Mouse (Mus musculus): ENCODE data around the gene Lnx1. TPM values are rescaled to one million over a fixed set of nuclear protein-coding genes. Genes with fewer than 3 reads are reported as not detected.
A peak's percentile ranks its signal among the peaks of the same experiment; 100 is the strongest.

Gene Lnx1
- total RNA-seq, 4 experiments from 2014 or later: 5.4 to 7.5 (median 6.1) TPM

GRCm38 (mm10) chr5:74601171-74601570, 101.5 kb downstream of the Lnx1 start:
- DNase-seq: no peak

- no peak for DNase-seq
Observed at GRCm38 (mm10) chr5:74600010-74600409, 102.7 kb downstream of the Lnx1 start.

- DNase-seq: no peak
Observed at GRCm38 (mm10) chr5:74593147-74593546, 109.6 kb downstream of the Lnx1 start.

GRCm38 (mm10) chr5:74591413-74591812, 111.3 kb downstream of the Lnx1 start:
- DNase-seq: no peak

GRCm38 (mm10) chr5:74589133-74589532, 113.6 kb downstream of the Lnx1 start:
- no peak for DNase-seq

- DNase-seq: no peak
Observed at GRCm38 (mm10) chr5:74571767-74572166, 130.9 kb downstream of the Lnx1 start.

GRCm38 (mm10) chr5:74561151-74561550, 141.6 kb downstream of the Lnx1 start:
- DNase-seq: no peak

GRCm38 (mm10) chr5:74549566-74549965, 153.1 kb downstream of the Lnx1 start:
- no peak for DNase-seq

- DNase-seq: peak; percentile 30
Observed at GRCm38 (mm10) chr5:74545606-74546005, 157.1 kb downstream of the Lnx1 start.

Other genes starting within 250 kb of the Lnx1 start
- gene Scfd2, start 171.2 kb downstream of the Lnx1 start, total RNA-seq (2022): 10 to 100 TPM; 21.6 to 32.9 (median 26.8) TPM
- gene Fip1l1, start 167.5 kb downstream of the Lnx1 start, total RNA-seq (2022): 10 to 100 TPM; 66.0 to 72.6 (median 68.5) TPM